In genomic region chrX:141157626-141158025, GRCm38 (mm10) we compare ENCODE assay signal across 19 mouse cellular contexts.
"Had no signal": no experiment of that assay in that cellular context is flagged by ENCODE, and none has a peak within 500 bp of the region (broad histone marks: within the 10 kb centered on the region; RNA-seq: fewer than 3 reads in every experiment).

No protein-coding gene starts in this region.

- H3K4me1 ChIP-seq: heart, embryonic 10.5 days; heart, embryonic 12.5 days; hindbrain, embryonic 12.5 days; intestine, embryonic 15.5 days; limb, embryonic 13.5 days; limb, embryonic 15.5 days; liver, embryonic 12.5 days had no signal

- H3K27ac ChIP-seq: gastrocnemius, adult 2 months; heart, embryonic 10.5 days; hindbrain, embryonic 10.5 days; hindbrain, embryonic 12.5 days; hindbrain, embryonic 14.5 days; intestine, embryonic 15.5 days; layer of hippocampus, adult 2 months; left cerebral cortex, adult 2 months; limb, embryonic 13.5 days; limb, embryonic 15.5 days; liver, embryonic 12.5 days; liver, embryonic 14.5 days had no signal

- ATAC-seq: hindbrain, embryonic 16.5 days; inflammation-experienced regulatory T-cells, adult 6 months; intestine, embryonic 15.5 days; intestine, postnatal 0 days; liver, embryonic 12.5 days had no signal

- DNase-seq: gastrocnemius, adult 2 months; gastrocnemius, postnatal 10 days; gastrocnemius, postnatal 25 days; left cerebral cortex, postnatal 4 days had no signal

- H3K9me3 ChIP-seq: heart, embryonic 10.5 days; heart, embryonic 12.5 days; hindbrain, embryonic 10.5 days; hindbrain, embryonic 12.5 days; intestine, embryonic 15.5 days; limb, embryonic 13.5 days; limb, embryonic 15.5 days; liver, embryonic 12.5 days had no signal

- H3K27me3 ChIP-seq: intestine, embryonic 15.5 days; limb, embryonic 15.5 days had no signal

- H3K36me3 ChIP-seq: heart, embryonic 10.5 days; heart, embryonic 12.5 days; hindbrain, embryonic 10.5 days; hindbrain, embryonic 12.5 days; intestine, embryonic 15.5 days; limb, embryonic 13.5 days; limb, embryonic 15.5 days; liver, embryonic 12.5 days had no signal

- H3K4me3 ChIP-seq: gastrocnemius, adult 2 months; heart, embryonic 10.5 days; heart, embryonic 12.5 days; hindbrain, embryonic 10.5 days; hindbrain, embryonic 12.5 days; intestine, embryonic 15.5 days; layer of hippocampus, adult 2 months; left cerebral cortex, adult 2 months; limb, embryonic 13.5 days; limb, embryonic 15.5 days; liver, embryonic 12.5 days had no signal
